Mouse (Mus musculus) kidney, postnatal 10 days (tissue): ENCODE data around the gene Zfp462.
"Not testable (repeated sequence)": the region's sequence is repeated elsewhere in the genome, so short reads cannot be mapped to it uniquely, and the experiment has no call there.

Experiments used
- DNase-seq: peaks from one replicate; pipeline ENCODE4 v3.0.0; 2021; ENCODE audit warnings: mixed read lengths

The Zfp462 gene

DNA sequence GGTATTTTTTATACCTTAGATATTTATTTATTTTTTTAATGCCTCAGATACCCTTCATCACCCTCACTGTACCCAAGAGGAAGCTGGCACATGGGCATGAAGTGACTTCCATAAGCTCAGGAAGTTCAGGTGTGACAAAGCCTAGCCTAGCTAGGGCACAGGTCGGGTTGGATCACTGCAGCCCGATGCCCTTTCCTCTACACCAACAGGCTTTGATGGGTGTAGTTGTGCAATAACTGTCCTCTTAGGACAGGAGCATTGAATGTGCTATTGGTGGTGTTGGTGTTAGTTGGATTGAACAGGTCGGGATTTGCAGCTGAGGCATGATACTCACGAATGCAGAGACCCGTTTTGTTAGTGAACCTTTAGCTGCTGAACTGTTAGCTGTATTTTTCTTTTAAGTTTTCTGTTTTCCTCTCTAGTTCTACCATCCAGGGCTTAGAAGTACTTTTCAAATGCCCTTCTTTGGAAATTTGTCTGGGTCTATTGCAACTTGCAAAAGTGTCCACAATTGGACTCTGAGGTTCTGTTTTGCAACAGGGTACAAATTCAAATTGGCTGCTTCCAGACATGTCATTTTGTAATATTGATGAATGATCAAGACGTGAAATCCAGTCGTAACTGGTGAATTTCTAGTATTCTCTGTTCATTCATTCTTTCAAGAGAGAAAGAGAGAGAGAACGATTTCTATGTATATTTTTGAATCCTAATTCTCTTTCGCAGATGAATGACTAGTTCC is 9.0 kb downstream of the Zfp462 start:
- no peak for DNase-seq

DNA sequence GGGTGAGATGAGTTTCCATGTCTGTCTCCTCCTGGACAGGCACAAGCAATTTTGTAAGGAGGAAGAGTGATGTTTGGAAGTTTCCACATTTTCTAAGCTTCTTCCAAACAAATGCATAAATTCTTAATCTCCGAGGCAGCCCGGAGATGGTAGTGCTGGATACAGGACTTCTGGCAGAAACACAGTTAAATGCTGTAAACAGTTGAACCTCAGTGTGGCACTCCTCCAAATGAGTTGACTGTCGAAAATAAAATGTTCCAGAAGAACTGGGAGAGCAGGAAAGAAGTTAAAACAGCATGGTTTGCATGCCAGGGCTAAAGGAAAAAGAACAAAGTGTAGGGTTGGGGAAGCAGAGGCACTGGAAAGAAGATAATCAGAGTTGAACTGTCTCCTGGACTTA is 9.6 kb downstream of the Zfp462 start:
- peak; percentile 29 for DNase-seq

DNA sequence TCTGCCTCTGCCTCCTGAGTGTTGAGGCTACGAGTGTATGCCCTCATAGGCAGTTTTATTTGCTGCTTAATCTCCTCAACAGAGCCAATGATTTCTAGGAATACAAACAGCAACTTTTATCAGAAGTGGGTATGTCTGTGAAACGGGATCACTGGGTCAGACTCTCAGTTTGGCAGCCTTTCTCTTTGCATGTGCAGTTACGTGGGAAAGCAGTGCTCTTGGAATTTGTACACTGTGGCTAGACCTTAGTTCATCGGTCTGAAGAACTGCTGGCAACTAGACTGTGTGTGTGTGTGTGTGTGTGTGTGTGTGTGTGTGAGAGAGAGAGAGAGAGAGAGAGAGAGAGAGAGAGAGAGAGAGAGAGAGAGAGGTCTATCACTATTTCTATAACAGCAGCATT is 15.9 kb downstream of the Zfp462 start:
- no peak for DNase-seq

DNA sequence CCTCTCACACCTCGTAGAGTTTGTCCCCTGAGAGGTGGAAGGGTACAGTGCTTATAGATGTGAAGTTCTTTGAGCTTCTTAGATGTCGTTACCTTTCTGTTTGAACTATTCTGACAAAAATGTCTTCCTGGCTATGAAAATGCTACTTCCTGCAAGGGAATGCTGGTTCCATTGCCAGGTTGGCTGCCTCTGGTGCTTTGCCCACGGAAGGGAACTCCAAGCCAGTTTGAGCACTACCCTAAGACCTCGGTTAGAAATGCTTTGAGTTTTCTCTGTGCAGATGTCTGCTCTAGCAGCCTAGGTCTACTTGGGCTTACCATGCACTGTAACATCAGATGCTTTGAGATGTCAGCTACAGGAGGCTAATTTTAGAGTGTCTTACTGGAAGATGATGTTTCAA is 17.3 kb downstream of the Zfp462 start:
- no peak for DNase-seq

DNA sequence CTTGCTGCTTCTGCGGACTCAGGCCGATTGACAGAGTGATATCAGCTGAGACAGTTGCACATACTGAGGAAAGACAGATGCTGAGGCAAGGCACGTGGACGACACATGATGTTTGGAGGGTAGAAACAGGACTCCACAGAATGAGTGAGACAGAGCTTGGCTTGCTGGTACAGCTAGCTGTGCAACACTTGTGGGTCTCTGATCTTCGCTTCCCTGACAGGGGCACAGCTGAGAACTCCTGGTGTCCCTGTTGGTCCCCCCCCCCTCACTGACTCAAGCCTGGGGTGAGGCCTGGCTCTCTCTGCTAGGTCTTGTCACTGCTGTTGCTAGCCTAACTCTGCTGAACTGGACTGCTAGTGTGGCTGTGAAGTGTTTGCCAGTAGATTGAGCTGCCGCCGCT is 18.7 kb downstream of the Zfp462 start:
- DNase-seq, result no peak

DNA sequence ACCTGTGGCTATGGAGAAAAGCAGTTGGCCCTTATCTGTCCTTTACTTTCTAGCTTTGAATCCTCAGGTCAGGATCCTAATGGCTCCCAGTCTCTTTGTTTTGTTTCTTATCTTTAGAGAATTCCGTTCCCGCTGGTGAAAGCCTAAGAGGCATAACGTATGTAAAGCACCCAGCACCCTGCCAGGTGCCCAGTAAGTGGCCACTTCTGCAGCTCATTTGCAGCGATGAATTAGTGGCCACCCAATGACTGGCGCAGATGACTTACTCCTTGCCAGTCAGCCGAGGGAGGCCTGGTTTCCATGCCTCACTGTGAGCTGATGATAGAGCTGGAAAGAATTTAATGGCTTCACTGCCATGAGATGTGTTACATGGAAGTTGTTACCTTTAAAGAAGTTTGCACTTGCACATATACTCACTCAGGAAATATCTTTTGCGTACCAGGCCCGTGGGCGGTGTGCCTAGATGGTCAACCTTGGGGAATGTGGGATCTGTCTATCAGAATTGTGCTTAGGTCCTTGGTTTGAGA is 20.4 kb downstream of the Zfp462 start:
- peak; percentile 13 for DNase-seq

DNA sequence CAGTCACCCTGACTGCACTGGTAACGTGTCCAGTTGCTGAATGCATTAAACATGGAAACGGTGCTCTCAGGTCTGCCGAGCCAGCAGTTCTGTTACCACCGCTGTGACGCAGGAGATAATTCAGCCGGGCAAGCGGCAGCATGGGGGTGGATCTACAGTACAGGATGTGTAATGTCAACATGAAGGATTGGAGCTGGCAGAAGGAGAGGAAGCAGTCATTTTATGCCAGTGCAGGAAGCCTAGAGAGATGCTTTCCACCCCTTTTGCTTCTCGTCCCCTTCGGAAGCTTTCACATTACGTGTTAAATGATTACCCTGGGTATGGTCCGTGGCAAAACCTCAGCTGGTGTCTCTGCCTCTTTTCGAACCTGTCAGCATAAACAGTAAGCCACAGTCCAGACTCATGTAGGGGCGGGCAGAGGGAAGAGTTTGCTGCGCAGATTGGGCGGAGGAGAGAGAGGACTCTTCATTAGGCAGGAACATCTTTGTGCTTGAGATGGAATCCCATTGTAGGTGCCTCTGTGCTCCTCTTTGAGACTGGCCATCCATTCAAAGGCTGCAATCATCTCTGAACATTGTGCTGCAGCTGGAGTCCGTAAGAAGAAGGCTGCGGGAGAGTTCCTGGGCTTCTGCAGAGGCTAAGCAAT is 21.4 kb downstream of the Zfp462 start:
- peak; percentile 81 for DNase-seq

DNA sequence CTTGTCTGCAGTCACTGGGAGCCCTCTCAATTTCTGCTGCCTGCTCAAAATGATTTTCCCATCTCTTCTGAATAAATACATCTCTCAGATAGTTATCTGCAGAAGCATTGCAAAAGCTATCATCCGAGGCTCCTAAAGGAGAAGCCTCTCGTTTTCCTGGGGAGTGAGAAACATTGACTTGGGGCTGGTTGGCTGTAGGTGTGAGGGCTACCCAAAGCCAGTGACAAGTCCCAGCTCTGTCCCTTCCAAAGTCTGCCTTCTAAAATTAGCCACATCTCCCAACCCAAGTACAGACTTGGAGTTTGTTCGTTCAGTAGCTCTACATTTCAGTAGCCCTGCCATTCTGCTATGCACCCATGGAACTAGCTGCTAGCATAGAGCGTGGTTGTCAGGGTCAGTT is 22.3 kb downstream of the Zfp462 start:
- DNase-seq, result no peak

DNA sequence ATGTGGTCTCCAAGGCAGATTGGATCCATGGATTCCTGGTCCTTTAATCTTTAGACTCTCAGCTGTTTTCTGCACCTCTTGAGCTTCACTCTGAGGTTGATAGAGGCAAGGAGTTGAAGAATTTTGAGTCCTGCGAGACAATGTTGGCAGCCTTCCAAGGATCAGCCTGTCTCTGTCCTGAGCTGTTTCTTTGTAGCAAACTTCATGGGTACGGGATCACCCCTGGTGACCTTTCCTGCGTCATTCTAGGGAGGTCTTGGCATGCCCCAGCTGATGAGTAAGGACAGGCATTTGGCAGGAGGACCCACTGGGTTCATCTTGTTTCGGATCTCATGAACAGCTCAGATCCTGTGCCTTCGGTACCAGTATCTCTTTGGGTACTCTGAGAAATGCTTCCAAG is 22.9 kb downstream of the Zfp462 start:
- peak; percentile 76 for DNase-seq

DNA sequence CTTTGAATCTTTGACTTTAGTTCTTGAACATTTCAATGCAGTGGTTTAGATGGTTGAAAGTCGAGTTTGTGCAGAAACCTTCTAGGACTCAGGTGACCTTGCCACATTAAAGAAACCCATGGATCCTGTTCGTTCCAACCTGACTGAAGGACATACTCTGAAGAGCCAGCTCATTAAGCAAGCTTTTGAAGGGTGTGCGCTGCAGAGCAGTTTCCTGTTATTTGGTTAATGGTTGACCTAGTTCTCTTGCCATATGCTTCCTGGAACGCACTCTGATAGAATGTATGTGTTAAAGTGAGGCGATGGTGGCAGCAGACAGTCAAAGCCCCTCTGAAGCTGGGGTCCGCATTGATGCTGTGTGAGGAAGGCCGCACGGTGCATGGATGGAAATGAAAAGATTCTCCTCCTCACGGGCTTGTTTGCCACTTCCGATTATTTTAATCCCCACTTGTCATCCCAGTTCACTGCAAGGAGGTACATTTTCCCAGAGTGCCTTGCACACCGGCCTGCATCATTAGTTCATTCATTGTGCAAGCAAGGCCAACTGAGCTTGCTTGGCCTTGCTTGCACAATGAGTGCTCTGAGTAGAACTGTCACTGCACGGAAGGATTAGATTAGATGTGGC is 24.9 kb downstream of the Zfp462 start:
- DNase-seq, result no peak

DNA sequence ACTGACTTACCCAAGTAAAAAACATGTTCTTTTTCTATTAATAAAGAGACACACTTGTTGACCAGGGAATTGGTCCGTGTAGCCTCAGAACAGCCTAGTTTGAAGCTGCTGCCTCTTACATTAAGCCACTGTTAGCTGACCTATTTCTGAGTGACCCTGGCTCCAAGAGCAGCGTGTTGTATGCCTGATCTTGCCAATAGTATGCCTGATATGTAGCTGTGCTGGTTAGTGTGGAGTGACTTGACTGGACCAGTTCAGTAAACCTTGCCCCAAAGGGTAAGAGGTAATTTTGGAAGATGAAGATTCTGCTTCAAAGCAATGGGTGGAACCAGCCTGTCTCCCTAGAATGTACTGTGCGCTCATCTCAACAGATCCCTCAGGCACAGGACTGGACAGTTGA is 26.5 kb downstream of the Zfp462 start:
- no peak for DNase-seq

DNA sequence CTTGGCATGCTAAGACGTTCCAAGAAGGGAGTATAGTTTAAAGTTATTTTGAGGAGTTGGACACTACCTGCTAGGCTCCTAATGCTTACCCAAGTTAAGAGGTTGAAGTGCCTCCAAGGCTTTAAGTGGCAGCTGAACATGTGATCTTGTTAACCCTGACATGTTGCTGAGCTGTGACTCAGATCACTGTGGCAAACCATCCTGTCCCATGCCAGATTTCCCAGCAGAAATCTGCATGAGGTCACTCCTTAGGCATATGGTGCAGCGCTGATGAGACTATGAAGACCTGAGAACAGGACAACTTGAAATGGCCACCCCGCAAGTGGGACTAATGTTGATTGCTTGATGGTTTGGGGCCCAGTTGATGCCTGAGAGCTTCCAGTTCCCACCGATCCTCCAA is 27.2 kb downstream of the Zfp462 start:
- DNase-seq, result no peak

DNA sequence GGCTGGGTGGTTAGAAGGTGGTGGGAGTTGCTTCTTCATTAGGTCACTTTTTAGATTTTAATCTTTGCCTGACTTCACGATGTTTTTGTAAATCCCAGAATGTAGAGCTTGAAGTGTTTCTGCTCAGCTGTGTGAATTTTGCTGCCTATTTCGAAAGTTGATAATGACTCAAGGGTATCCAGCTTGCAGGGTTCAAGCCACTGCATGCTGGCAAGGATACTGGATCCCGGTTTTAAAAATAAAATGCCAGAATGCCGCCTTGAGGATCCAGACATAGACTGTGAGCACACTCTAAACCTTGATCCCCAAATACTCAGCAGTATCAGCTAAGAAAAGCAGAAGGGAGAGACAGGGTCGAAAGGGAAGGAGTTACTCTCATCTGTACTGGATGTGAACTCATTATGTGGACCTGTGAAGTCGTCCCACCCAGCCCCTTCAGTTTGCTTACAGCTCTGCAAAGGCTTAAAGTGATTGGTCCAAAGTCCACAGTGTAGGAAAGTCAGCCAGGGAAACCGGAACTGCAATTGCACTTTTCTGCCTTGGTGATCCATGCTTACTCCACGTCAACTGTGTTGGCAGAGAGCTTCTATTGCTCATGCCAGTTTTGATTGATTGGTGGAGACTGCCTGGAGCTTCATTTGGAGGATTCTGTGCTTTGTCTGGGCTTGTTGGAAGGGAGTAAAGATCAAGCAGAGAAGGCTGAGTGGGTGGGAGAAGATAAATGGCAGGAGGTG is 28.1 kb downstream of the Zfp462 start:
- peak; percentile 16 for DNase-seq

DNA sequence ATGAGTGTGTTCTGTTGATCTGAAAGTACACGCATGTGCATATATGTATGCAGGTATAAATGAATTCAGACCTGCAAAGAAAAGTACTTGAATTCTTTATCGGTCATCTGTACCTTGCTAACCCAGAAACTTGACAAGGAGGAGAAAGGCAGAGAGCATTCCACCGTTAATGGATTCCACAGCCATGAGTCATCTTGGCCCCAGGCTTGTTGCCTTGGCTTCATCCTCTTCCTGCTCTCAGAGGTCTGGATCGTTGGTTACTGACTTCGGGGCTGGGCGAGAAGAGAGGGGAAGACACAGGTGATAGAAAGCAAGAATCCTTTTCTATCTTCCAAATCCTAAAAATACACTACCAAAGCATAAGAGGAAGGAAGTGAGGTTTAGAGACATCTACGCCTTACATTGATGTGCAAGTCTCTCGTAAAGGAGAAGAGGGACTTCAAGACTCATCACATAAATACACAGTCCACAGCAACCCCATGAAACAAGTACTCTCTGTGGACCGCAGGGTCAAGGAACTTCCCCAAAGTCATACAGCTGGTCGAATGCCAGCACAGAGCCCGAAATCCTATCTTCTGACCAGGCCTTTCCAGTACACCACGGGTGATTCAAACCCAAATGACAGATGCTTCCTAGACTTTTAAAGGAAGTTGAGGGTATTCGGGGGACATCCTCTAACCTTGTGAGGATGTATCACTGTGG is 35.1 kb downstream of the Zfp462 start:
- peak; percentile 67 for DNase-seq

DNA sequence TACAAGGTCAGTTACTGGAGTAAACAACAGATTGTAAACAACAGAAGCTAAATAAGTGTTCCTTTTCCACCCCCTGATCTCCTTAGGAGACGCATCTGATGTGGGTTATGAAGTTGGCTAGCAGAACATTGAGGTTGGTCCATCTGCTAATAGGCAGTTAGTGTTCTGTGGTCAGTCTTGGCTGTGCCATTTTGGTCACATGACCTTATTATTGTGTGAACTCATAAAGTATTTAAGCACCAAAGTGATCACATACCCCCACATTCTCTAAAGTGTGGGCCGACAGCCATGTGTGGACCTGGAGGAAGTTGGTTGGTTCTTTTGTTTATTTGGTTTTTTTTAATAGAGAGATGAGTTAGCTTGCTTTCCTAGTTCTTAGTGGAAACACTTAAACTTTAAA is 39.7 kb downstream of the Zfp462 start:
- DNase-seq, result no peak

DNA sequence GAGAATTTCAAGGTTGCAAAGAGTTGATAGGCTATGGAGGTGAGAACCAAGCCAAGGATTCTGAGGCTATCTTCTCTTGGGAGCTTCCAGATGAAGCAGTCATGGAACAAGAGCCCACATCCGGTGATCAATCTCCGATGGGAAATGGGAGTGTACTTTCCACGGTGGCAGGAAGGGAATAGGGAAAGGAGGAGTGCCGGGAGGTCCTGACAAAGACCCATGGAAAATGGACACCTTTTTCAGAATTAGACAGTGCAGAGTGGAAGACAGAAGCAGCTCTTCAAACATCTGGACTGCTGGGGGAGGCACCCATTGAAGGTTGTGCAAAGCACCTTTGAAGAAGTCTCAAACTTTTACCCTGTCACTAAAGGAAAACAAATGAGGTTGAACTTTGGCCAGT is 41.8 kb downstream of the Zfp462 start:
- DNase-seq, result no peak

DNA sequence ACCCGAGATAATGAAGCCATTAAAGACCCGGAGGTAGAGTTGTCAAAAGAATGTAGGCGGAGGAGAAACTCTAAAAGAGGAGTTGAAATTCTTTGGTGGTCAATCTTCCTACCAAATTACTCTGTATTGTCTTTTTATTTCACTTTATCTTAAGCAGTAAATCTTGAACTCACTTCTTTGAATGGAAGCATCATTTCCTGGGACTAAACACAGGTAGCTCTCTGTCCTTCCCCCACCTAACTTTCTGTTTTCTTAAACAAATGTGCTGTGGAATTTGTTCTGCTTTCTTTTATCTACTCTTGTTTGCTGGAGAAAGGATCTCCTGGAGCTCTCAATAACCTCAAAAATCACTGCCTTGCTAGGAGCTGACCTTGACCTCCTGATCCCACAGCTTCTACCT is 42.4 kb downstream of the Zfp462 start:
- DNase-seq, result no peak

DNA sequence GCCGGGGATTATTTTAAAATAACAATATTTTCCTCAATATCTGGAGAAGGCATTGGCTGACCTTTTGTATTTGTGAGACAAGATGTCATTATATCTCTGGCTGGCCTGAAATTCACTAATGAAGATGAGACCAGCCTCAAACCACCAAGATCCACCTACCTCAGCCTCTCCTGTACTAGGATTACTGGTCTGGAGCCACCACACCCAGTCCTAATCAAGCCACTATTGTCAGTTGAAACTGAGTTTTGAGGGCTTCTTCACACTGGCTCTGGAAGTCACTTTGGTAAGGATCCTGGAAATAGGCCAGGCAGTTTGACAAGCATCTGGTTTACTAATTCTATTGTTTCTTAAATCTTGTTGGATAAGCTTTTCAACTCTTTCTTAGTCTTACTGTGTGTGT is 43.1 kb downstream of the Zfp462 start:
- DNase-seq, result no peak

DNA sequence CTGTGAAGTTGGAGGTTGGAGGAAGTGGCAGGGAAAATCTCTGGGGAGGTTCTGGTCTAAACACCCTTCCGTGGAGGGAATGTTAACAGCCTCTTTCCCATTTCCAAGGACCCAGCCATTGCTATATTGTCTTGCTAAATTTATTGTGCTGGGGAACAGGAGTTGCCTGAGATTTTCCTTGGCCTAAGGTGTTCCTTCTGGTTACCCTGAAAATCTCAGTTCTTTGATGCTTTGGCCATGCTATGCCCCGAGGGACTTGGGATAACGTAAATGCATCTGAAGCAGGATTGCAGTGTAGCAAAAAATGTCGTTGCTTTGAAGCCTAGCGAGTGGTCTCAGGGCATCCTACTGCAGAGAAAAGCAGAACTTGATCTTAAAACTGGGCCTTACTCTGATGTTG is 47.1 kb downstream of the Zfp462 start:
- DNase-seq, result no peak

DNA sequence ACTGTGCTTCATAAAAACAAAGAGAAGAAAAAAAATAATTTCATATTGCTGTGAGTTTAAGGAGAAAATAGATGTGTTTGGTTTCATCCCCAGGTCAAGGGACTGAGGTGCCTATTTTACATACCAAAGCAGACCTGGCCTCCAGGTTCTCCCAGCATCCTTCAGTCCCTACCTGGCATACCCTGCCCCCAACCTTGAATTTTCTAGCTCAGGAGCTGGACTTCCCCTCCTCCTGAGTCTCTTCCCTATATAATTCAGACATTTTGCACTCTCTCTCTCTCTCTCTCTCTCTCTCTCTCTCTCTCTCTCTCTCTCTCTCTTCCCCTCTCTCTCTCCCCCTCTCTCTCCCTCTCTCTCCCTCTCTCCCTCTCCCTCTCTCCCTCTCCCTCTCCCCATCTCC is 48.2 kb downstream of the Zfp462 start:
- not testable (repeated sequence) for DNase-seq

DNA sequence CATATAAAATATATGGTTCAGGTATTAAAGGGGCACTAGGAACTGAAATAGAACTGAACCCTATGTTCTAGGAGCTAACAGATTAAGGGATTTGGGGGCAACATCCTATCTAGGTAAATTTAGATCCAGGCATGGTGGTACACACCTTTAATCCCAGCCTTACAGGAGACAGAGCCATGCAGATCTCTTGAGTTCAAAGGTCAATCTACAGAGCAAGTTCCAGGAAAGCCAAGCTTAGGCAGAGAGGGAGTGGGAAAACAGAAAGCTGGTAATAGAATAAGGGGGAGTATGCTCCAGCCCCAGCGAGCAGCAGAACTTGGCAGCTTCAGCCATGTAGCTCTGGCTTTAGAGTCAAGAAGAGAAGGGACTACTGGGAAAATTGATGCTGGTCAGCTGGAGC is 50.4 kb downstream of the Zfp462 start:
- DNase-seq, result no peak

DNA sequence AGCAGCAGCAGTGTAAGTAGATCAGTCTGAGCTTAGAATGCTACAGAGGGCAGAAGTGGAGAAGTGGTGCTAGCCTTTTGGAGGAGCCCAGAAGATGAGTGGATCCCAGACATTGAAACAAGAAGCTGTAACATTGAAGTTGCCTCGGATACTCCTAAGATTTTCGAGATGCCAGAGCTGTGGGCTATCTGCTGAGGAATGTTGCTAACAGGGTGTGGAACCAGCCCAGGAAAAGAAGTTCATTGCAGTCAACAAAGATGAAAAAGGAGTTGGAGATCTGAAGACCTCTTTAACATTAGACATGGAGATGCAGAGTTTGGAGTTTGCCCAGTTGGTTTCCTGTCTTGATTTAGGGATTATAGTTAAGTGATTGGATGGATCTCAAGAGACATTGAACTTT is 51.2 kb downstream of the Zfp462 start:
- no peak for DNase-seq
